Mouse (Mus musculus) ES-Bruce4 (cell line): ENCODE data around the gene Pygo2.

Experiments
- CTCF ChIP-seq: IDR thresholded peaks from one replicate; pipeline ENCODE4 v1.8.1; 2011; ENCODE audit warnings: low read depth, low read length
- EP300 ChIP-seq: IDR thresholded peaks from 2 replicates; pipeline ENCODE4 v1.6.1; 2011; ENCODE audit warnings: low read depth, low read length; ENCODE audit not compliant: insufficient read depth

GRCm38 (mm10) chr3:89458372-89458964 lies 28.5 kb downstream of the Pygo2 start:
- no peak for TF ChIP-seq EP300
- TF ChIP-seq CTCF = no peak
